Comparison of ENCODE assay signal across 9 mouse cellular contexts in genomic region chr8:96230412-96230811, GRCm38 (mm10).
A peak's percentile ranks its signal among the peaks of the same experiment; 100 is the strongest.
DNase-seq lines count a peak whose midpoint lies in the region; ATAC-seq and TF ChIP-seq lines count a peak whose summit lies in the region.
"Had no signal": no experiment of that assay in that cellular context is flagged by ENCODE, and none has a peak within 500 bp of the region (broad histone marks: within the 10 kb centered on the region; RNA-seq: fewer than 3 reads in every experiment).

No protein-coding gene starts in this region.

- no peak overlapping the region for H3K4me3 ChIP-seq in heart, adult 2 months
- H3K4me3 ChIP-seq in heart, embryonic 12.5 days, result no peak overlapping the region
- no peak overlapping the region for H3K4me3 ChIP-seq in cerebellum, adult 2 months (replicated peaks; ENCODE audit: insufficient read depth, low read depth, low read length)
- H3K4me3 ChIP-seq in hindbrain, embryonic 13.5 days, result no peak overlapping the region
- H3K4me3 ChIP-seq: myocyte had no signal

- no peaks in the 10 kb centered on the region for H3K79me2 ChIP-seq in heart, adult 2 months (replicated peaks; ENCODE audit: control insufficient read depth, insufficient read depth, low read length)

- ATAC-seq in heart, embryonic 12.5 days (ENCODE audit: insufficient number of reproducible peaks, low FRiP score), result no peak
- ATAC-seq in hindbrain, embryonic 13.5 days (ENCODE audit: low FRiP score), result no peak

- H3K4me1 ChIP-seq in heart, adult 2 months (ENCODE audit: control insufficient read depth, insufficient read depth, low read length), result no peaks in the 10 kb centered on the region
- no peaks in the 10 kb centered on the region for H3K4me1 ChIP-seq in heart, embryonic 12.5 days (replicated peaks)
- H3K4me1 ChIP-seq in cerebellum, adult 2 months (ENCODE audit: control insufficient read depth, insufficient read depth, low read length), result no peaks in the 10 kb centered on the region
- H3K4me1 ChIP-seq in hindbrain, embryonic 13.5 days (replicated peaks), result no peaks in the 10 kb centered on the region

- TF ChIP-seq POLR2A in heart, adult 2 months (IDR thresholded peaks at IDR 0.05; ENCODE audit: insufficient read depth, low read depth, low read length), result no peak
- TF ChIP-seq POLR2A in cerebellum, adult 2 months (IDR thresholded peaks at IDR 0.05; ENCODE audit: borderline replicate concordance, insufficient read depth, low read length), result no peak

- DNase-seq in heart, adult 2 months, result peak in 1 of 2 experiments; percentile 3
- peak; percentile 20 for DNase-seq in 416B (ENCODE audit: low read depth)
- DNase-seq in cerebellum, adult 2 months, result peak; percentile 19 to 25
- DNase-seq in left cerebral cortex, postnatal 4 days, result peak; percentile 43
- DNase-seq in T-cell, adult 2 months (ENCODE audit: low spot score), result no peak
- no peak for DNase-seq in spleen, postnatal 10 days (ENCODE audit: low spot score in 2 of 2)

- TF ChIP-seq CTCF in heart, adult 2 months (IDR thresholded peaks at IDR 0.05), result peak; percentile 82
- peak; percentile 43; the same call in 1 of the 2 replicates for TF ChIP-seq CTCF in cerebellum, adult 2 months (IDR thresholded peaks at IDR 0.05; ENCODE audit: borderline replicate concordance, insufficient read depth, low read depth, low read length)

- no peaks in the 10 kb centered on the region for H3K36me3 ChIP-seq in heart, adult 2 months (ENCODE audit: control insufficient read depth, insufficient read depth, low read length)
- H3K36me3 ChIP-seq in heart, embryonic 12.5 days, result no peaks in the 10 kb centered on the region
- H3K36me3 ChIP-seq in hindbrain, embryonic 13.5 days, result no peaks in the 10 kb centered on the region

- no peak overlapping the region for H3K4me2 ChIP-seq in heart, embryonic 12.5 days
- H3K4me2 ChIP-seq in hindbrain, embryonic 13.5 days, result no peak overlapping the region

- H3K9me3 ChIP-seq in heart, embryonic 12.5 days (replicated peaks), result no peaks in the 10 kb centered on the region
- no peaks in the 10 kb centered on the region for H3K9me3 ChIP-seq in hindbrain, embryonic 13.5 days

- H3K27ac ChIP-seq in heart, adult 2 months, result no peak overlapping the region
- H3K27ac ChIP-seq in heart, embryonic 12.5 days (ENCODE audit: poor library complexity, severe bottlenecking), result no peak overlapping the region
- no peak overlapping the region for H3K27ac ChIP-seq in cerebellum, adult 2 months (ENCODE audit: insufficient read depth, low read length)
- 0 out of 2 replicates have a peak overlapping the region, but pooled peaks have one; percentile 52 for H3K27ac ChIP-seq in hindbrain, embryonic 13.5 days

- no peaks in the 10 kb centered on the region for H3K27me3 ChIP-seq in heart, adult 2 months (ENCODE audit: control insufficient read depth, insufficient read depth, low read length)
- no peaks in the 10 kb centered on the region for H3K27me3 ChIP-seq in heart, embryonic 12.5 days (replicated peaks)
- H3K27me3 ChIP-seq in cerebellum, adult 2 months (ENCODE audit: control insufficient read depth, insufficient read depth, low read length), result no peaks in the 10 kb centered on the region
- H3K27me3 ChIP-seq in hindbrain, embryonic 13.5 days, result no peaks in the 10 kb centered on the region

- WGBS in heart, adult 2 months, result 30% methylated on average over 4 of the region's 4 CpGs
- 30% methylated on average over 4 of the region's 4 CpGs for WGBS in heart, embryonic 12.5 days
- 41% methylated on average over 4 of the region's 4 CpGs for WGBS in cerebellum, adult 2 months
- WGBS in hindbrain, embryonic 13.5 days, result 28% methylated on average over 4 of the region's 4 CpGs

- TF ChIP-seq EP300 in heart, adult 2 months (IDR thresholded peaks at IDR 0.05; ENCODE audit: insufficient read depth, low read depth, low read length), result no peak

- H3K9ac ChIP-seq in heart, adult 2 months (ENCODE audit: low read depth, low read length), result no peak overlapping the region
- no peak overlapping the region for H3K9ac ChIP-seq in heart, embryonic 12.5 days
- H3K9ac ChIP-seq in hindbrain, embryonic 13.5 days, result no peak overlapping the region

- intact Hi-C loops in heart, adult 2 months (cut with DNase I), result loop anchor here (1.0 kb wide), 1 partner anchor 88 kb away; no protein-coding TSS in a partner anchor
- intact Hi-C loops in left cerebral cortex, postnatal 4 days (cut with DNase I), result no loop called here

Comparison
In these comparisons a context has a peak if more than half of its experiments do, and no peak if none do; other contexts are left out.
1. DNase-seq: peak in 416B (single experiment), cerebellum, adult 2 months (2 of 2) and left cerebral cortex, postnatal 4 days (single experiment); none in T-cell, adult 2 months (single experiment) and spleen, postnatal 10 days (0 of 2).